Mouse (Mus musculus): ENCODE measurements around the gene Calm1.

DNA sequence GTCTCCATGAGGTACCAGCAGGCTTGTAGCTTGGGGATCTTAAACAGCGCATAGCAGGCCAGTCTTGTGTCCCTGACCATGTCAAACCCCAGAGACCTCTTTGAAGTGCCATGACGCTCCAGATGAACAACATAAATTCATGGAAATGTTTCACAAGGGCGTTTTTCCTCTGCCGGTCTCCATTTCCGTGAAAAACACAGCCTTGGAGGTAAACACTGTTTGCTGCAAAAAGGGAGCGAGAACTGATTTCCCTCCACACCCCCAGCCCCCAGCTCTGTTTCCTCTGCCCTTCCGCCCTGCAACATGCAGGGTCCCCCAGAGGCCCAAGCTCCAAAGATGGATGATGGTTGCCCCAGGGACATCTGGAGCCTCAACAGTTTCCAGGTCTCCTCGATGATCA, 24.3 kb downstream of the Calm1 start:
- TF ChIP-seq CTCF (IDR thresholded peaks at IDR 0.05; ENCODE audit: extremely low read depth, insufficient read depth, low read length) (no peak), POLR2A (IDR thresholded peaks at IDR 0.05; ENCODE audit: extremely low read depth, insufficient read depth, low read length) (no peak)
